Comparison of ENCODE assay signal across 8 mouse cellular contexts in genomic region chr2:148875335-148875811, GRCm38 (mm10). TPM values are rescaled to one million over a fixed set of nuclear protein-coding genes. Genes with fewer than 3 reads are reported as not detected.
A peak's percentile ranks its signal among the peaks of the same experiment; 100 is the strongest.
DNase-seq lines count a peak whose midpoint lies in the region; ATAC-seq and TF ChIP-seq lines count a peak whose summit lies in the region.

Gene Cst3, minus strand, starts transcription at chr2:148875692.

- H3K27me3 ChIP-seq in Patski, result no peaks in the 10 kb centered on the region
- H3K27me3 ChIP-seq in hindbrain, embryonic 15.5 days, result no peaks in the 10 kb centered on the region

- peak within 1 kb of the TSS; percentile 80 for H3K9ac ChIP-seq in hindbrain, embryonic 15.5 days

- CTCF ChIA-PET in Patski (lab: Charles Lee), result interaction anchor here (0.7 to 4.3 kb wide), 7 partner anchors 12 to 34 kb away, joined by 3 to 28 read pairs (median 12); partner anchors contain the start of gene 9230104L09Rik

- WGBS in hindbrain, embryonic 15.5 days, result 1% methylated on average over 18 of the region's 19 CpGs

- no peaks in the 10 kb centered on the region for H3K9me3 ChIP-seq in hindbrain, embryonic 15.5 days

- ATAC-seq in Patski, result peak; percentile 79
- peak; percentile 96 for ATAC-seq in hindbrain, embryonic 15.5 days (ENCODE audit: low FRiP score, low read depth)

- POLR2A ChIA-PET in Patski (lab: Charles Lee), result interaction anchor here (1.2 to 3.0 kb wide), 4 partner anchors 15 to 25 kb away, joined by 4 to 11 read pairs (median 8); no protein-coding TSS in a partner anchor

- peak within 1 kb of the TSS; percentile 81 for H3K4me3 ChIP-seq in hindbrain, embryonic 15.5 days

- DNase-seq in Patski (ENCODE audit: low read depth, low spot score), result peak; percentile 38
- peak; percentile 86 to 92 for DNase-seq in cerebellum, postnatal 25 days
- peak; percentile 89 to 92 for DNase-seq in frontal cortex, postnatal 36 days (ENCODE audit: low spot score in 2 of 2)
- peak; percentile 81 for DNase-seq in left cerebral cortex, adult 11 months (ENCODE audit: low spot score)
- DNase-seq in lung, postnatal 4 days, result peak; percentile 96
- DNase-seq in retina, postnatal 7 days (ENCODE audit: low read depth, low spot score), result peak; percentile 78
- DNase-seq in urinary bladder, adult 2 months (ENCODE audit: low spot score), result peak; percentile 87

- peaks cover 15% of the 10 kb centered on the region for H3K36me3 ChIP-seq in hindbrain, embryonic 15.5 days

- in situ Hi-C loops in Patski (cut with MboI; ENCODE audit: low pct_unique_long_range_greater_than_20kb), result loop anchor here (25.0 kb wide), 1 partner anchor 688 kb away; no protein-coding TSS in a partner anchor

- no peak for TF ChIP-seq CTCF in Patski (IDR thresholded peaks at IDR 0.05)

- H3K4me2 ChIP-seq in hindbrain, embryonic 15.5 days, result peak within 1 kb of the TSS; percentile 92

- H3K4me1 ChIP-seq in hindbrain, embryonic 15.5 days (replicated peaks), result peaks cover 30% of the 10 kb centered on the region

- H3K27ac ChIP-seq in hindbrain, embryonic 15.5 days (replicated peaks), result peak within 1 kb of the TSS; percentile 87

RNA-seq across cellular contexts. Expression of gene Cst3, which starts in this region (rescaled TPM):
- polyA plus RNA-seq in Patski (2021), result 1,093 TPM
- polyA plus RNA-seq in hindbrain, embryonic 15.5 days (2015; fragmentation: Nextera tagmentation; extraction: Ambion mirVana), result 672 and 703 TPM in 2 replicates
- polyA plus RNA-seq in urinary bladder, adult 2 months (2012; rRNA removed), result 1,153 and 1,196 TPM in 2 replicates

Comparison
In these comparisons a context has a peak if more than half of its experiments do, and no peak if none do; other contexts are left out.
1. Peak in every context shown above with its lines: DNase-seq, ATAC-seq, H3K4me3 ChIP-seq and H3K27ac ChIP-seq.
2. DNase-seq: peak in every context shown above with its lines; median percentile 96 in lung, postnatal 4 days; 90 in frontal cortex, postnatal 36 days; 89 in cerebellum, postnatal 25 days; 87 in urinary bladder, adult 2 months; 81 in left cerebral cortex, adult 11 months; 78 in retina, postnatal 7 days; 38 in Patski.